Comparison of ENCODE assay signal across 17 mouse cellular contexts in genomic region chr5:123851398-123851797, GRCm38 (mm10). TPM values are rescaled to one million over a fixed set of nuclear protein-coding genes. Genes with fewer than 3 reads are reported as not detected.
A peak's percentile ranks its signal among the peaks of the same experiment; 100 is the strongest.
DNase-seq lines count a peak whose midpoint lies in the region; ATAC-seq and TF ChIP-seq lines count a peak whose summit lies in the region.
"Had no signal": no experiment of that assay in that cellular context is flagged by ENCODE, and none has a peak within 500 bp of the region (broad histone marks: within the 10 kb centered on the region; RNA-seq: fewer than 3 reads in every experiment).

No protein-coding gene starts in this region.

- H3K9ac ChIP-seq in forebrain, postnatal 0 days: no peak overlapping the region
- H3K9ac ChIP-seq: limb, embryonic 15.5 days; lung, embryonic 14.5 days; midbrain, embryonic 13.5 days; neural tube, embryonic 13.5 days had no signal

- intact Hi-C loops in heart, postnatal 36 days (cut with DNase I): no loop called here

- H3K4me3 ChIP-seq in kidney, adult 2 months (ENCODE audit: insufficient read depth, low read depth, low read length): no peak overlapping the region
- H3K4me3 ChIP-seq in forebrain, postnatal 0 days (ENCODE audit: low read depth, low read length): no peak overlapping the region
- H3K4me3 ChIP-seq: embryonic facial prominence, embryonic 10.5 days; heart, embryonic 10.5 days; limb, embryonic 15.5 days; midbrain, embryonic 13.5 days; neural tube, embryonic 13.5 days had no signal

- H3K4me1 ChIP-seq in kidney, adult 2 months (ENCODE audit: control insufficient read depth, insufficient read depth, low read length): no peaks in the 10 kb centered on the region
- no peaks in the 10 kb centered on the region for H3K4me1 ChIP-seq in forebrain, postnatal 0 days (ENCODE audit: insufficient read depth)
- H3K4me1 ChIP-seq: heart, embryonic 10.5 days; limb, embryonic 15.5 days; midbrain, embryonic 13.5 days; neural tube, embryonic 13.5 days had no signal

- H3K9me3 ChIP-seq in forebrain, postnatal 0 days (ENCODE audit: low read length): no peaks in the 10 kb centered on the region
- H3K9me3 ChIP-seq: embryonic facial prominence, embryonic 10.5 days; G1E; heart, embryonic 10.5 days; limb, embryonic 15.5 days; midbrain, embryonic 13.5 days; neural tube, embryonic 13.5 days had no signal

- no peak for TF ChIP-seq POLR2A in kidney, adult 2 months (IDR thresholded peaks at IDR 0.05; ENCODE audit: low read depth, low read length)

- H3K36me3 ChIP-seq in kidney, adult 2 months (ENCODE audit: control insufficient read depth, insufficient read depth, low read length): no peaks in the 10 kb centered on the region
- no peaks in the 10 kb centered on the region for H3K36me3 ChIP-seq in forebrain, postnatal 0 days (ENCODE audit: insufficient read depth)
- H3K36me3 ChIP-seq: embryonic facial prominence, embryonic 10.5 days; G1E; heart, embryonic 10.5 days; limb, embryonic 15.5 days; midbrain, embryonic 13.5 days; neural tube, embryonic 13.5 days had no signal

- peak overlapping the region; percentile 1; the same call in 1 of the 2 replicates for H3K27ac ChIP-seq in kidney, adult 2 months (ENCODE audit: insufficient read depth, low read depth, low read length)
- H3K27ac ChIP-seq in forebrain, postnatal 0 days (ENCODE audit: low read depth, low read length): no peak overlapping the region
- H3K27ac ChIP-seq: embryonic facial prominence, embryonic 10.5 days; heart, embryonic 10.5 days; limb, embryonic 15.5 days; midbrain, embryonic 13.5 days; neural tube, embryonic 13.5 days had no signal

- DNase-seq in CD4-positive, CD25-positive, alpha-beta regulatory T cell, adult 2 months (ENCODE audit: low read depth, low spot score): peak; percentile 7
- DNase-seq in kidney, adult 2 months: peak; percentile 54
- peak; percentile 28 to 48 for DNase-seq in kidney, postnatal 4 days
- peak; percentile 28 for DNase-seq in thymus, postnatal 14 days
- DNase-seq in forebrain, postnatal 0 days: no peak
- no peak for DNase-seq in heart, postnatal 36 days
- no peak for DNase-seq in lung, postnatal 25 days (ENCODE audit: low spot score)
- DNase-seq: cerebellum, adult 2 months; lung, embryonic 14.5 days had no signal

- TF ChIP-seq CTCF in kidney, adult 2 months (conservative IDR thresholded peaks at IDR 0.05; ENCODE audit: insufficient read depth, insufficient read length, low read depth, low read length): no peak
- no peak for TF ChIP-seq CTCF in forebrain, postnatal 0 days (IDR thresholded peaks at IDR 0.05; ENCODE audit: low read depth)

- H3K4me2 ChIP-seq in forebrain, postnatal 0 days (ENCODE audit: low read depth): no peak overlapping the region
- H3K4me2 ChIP-seq: limb, embryonic 15.5 days; lung, embryonic 14.5 days; midbrain, embryonic 13.5 days; neural tube, embryonic 13.5 days had no signal

- WGBS in kidney, adult 2 months: 41% methylated on average over 2 of the region's 2 CpGs
- WGBS in forebrain, postnatal 0 days: 66% methylated on average over 2 of the region's 2 CpGs

- ATAC-seq in CD4-positive, CD25-positive, alpha-beta regulatory T cell, adult 4 months: no peak
- ATAC-seq in forebrain, postnatal 0 days: no peak
- ATAC-seq: midbrain, embryonic 13.5 days had no signal

- H3K27me3 ChIP-seq in kidney, adult 2 months (replicated peaks; ENCODE audit: control insufficient read depth, insufficient read depth, low read length): no peaks in the 10 kb centered on the region
- no peaks in the 10 kb centered on the region for H3K27me3 ChIP-seq in forebrain, postnatal 0 days (ENCODE audit: insufficient read depth, low read length)
- H3K27me3 ChIP-seq: limb, embryonic 15.5 days; midbrain, embryonic 13.5 days; neural tube, embryonic 13.5 days had no signal

RNA-seq across cellular contexts. Expression of gene Hcar2, which starts 13.9 kb away (rescaled TPM):
- polyA plus RNA-seq in CD4-positive, CD25-positive, alpha-beta regulatory T cell, adult 4 months (2017; shearing (Covaris generic)): under 1 TPM in 1 of 2 experiments, not detected in 1; 0.42 TPM
- 1.9 and 2.6 TPM in 2 replicates for polyA plus RNA-seq in kidney, adult 2 months (2012; rRNA removed)
- not detected in 2 replicates for total RNA-seq in forebrain, postnatal 0 days (2014; rRNA removed)
- not detected in 2 replicates for polyA plus RNA-seq in forebrain, postnatal 0 days (2015; fragmentation: Nextera tagmentation; extraction: Ambion mirVana)
- total RNA-seq in heart, postnatal 36 days (2021): under 1 TPM in 1 of 2 experiments, not detected in 1; 0.31 TPM
- polyA plus RNA-seq: embryonic facial prominence, embryonic 10.5 days; G1E; heart, embryonic 10.5 days; hindbrain, embryonic 11.5 days; lung, embryonic 14.5 days; midbrain, embryonic 13.5 days; neural tube, embryonic 13.5 days had no signal

RNA-seq across cellular contexts. Expression of gene Hcar1, which starts 28.4 kb away (rescaled TPM):
- polyA plus RNA-seq in CD4-positive, CD25-positive, alpha-beta regulatory T cell, adult 4 months (2017; shearing (Covaris generic)): not detected
- 11.1 and 13.0 TPM in 2 replicates for polyA plus RNA-seq in kidney, adult 2 months (2012; rRNA removed)
- 0.62 and 1.00 TPM in 2 replicates for total RNA-seq in forebrain, postnatal 0 days (2014; rRNA removed)
- polyA plus RNA-seq in forebrain, postnatal 0 days (2015; fragmentation: Nextera tagmentation; extraction: Ambion mirVana): 0.60 and 0.61 TPM in 2 replicates
- total RNA-seq in heart, postnatal 36 days (2021): under 1 TPM; 0.54 to 0.69 TPM
- polyA plus RNA-seq: G1E; heart, embryonic 10.5 days had no signal

RNA-seq across cellular contexts. Expression of gene Denr, which starts 55.6 kb away (rescaled TPM):
- polyA plus RNA-seq in CD4-positive, CD25-positive, alpha-beta regulatory T cell, adult 4 months (2017; shearing (Covaris generic)): 10 to 100 TPM; 52.8 to 75.2 TPM
- 22.6 and 41.0 TPM in 2 replicates for polyA plus RNA-seq in kidney, adult 2 months (2012; rRNA removed)
- 25.2 and 25.3 TPM in 2 replicates for total RNA-seq in forebrain, postnatal 0 days (2014; rRNA removed)
- 128 and 130 TPM in 2 replicates for polyA plus RNA-seq in forebrain, postnatal 0 days (2015; fragmentation: Nextera tagmentation; extraction: Ambion mirVana)
- 10 to 100 TPM; 49.6 to 51.2 TPM for total RNA-seq in heart, postnatal 36 days (2021)

Comparison
In these comparisons a context has a peak if more than half of its experiments do, and no peak if none do; other contexts are left out.
1. DNase-seq: peak in CD4-positive, CD25-positive, alpha-beta regulatory T cell, adult 2 months (single experiment), kidney, adult 2 months (single experiment), kidney, postnatal 4 days (2 of 2) and thymus, postnatal 14 days (single experiment); none in forebrain, postnatal 0 days (single experiment), heart, postnatal 36 days (0 of 2) and lung, postnatal 25 days (single experiment).